Mouse (Mus musculus): ENCODE data around the gene Eif4enif1. TPM values are rescaled to one million over a fixed set of nuclear protein-coding genes. Genes with fewer than 3 reads are reported as not detected.
"Not testable (repeated sequence)": the region's sequence is repeated elsewhere in the genome, so short reads cannot be mapped to it uniquely, and the experiment has no call there.

Gene Eif4enif1
- total RNA-seq, 1 experiment from 2014 or later, result 63.9 TPM

DNA sequence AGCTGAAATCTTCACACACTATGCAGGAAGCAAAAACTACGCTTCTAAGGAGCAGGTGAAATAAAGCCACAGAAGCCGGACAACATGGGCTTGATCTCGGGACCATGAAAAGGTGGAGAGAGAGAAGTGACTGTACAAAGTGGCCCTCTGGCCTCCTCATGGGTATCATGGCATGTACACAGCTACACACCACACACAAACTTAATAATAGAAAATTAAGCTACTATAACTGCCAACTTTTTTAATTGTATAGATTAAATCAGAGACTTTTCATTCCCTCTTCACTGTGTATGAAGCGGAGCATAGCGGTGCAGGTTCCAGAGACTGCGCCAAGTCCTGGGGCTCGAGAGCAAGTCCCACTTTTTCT is 22.5 kb upstream of the Eif4enif1 start:
- not testable (repeated sequence) for ATAC-seq (replicated peaks; ENCODE audit: insufficient number of reproducible peaks, low FRiP score, low TSS enrichment, poor library complexity, severe bottlenecking)

- ATAC-seq (replicated peaks; ENCODE audit: insufficient number of reproducible peaks, low FRiP score, low TSS enrichment, poor library complexity, severe bottlenecking), result not testable (repeated sequence)
Observed at GRCm38 (mm10) chr11:3180510-3181160, 21.6 kb upstream of the Eif4enif1 start.

DNA sequence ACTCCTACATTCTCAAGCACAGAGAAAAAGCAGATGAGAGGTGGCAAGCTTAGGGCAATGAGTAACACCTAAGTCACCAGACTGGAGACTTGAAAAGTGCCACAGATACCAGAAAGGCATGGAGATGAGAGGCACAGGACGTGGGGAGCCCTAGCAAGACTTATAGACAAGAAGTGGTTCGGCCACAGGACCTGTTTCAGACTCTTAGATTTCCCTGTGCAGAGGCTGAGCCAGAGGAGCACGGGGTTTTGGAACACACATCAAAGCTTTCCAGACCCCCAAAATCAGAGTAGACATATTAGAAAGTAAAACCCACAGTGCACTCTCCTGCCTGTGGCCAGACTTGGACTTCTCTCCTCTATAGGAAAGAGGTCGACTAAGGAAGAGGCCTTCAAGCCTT is 20.9 kb upstream of the Eif4enif1 start:
- ATAC-seq (replicated peaks; ENCODE audit: insufficient number of reproducible peaks, low FRiP score, low TSS enrichment, poor library complexity, severe bottlenecking), result peak; percentile 5

GRCm38 (mm10) chr11:3181971-3182370 is 20.2 kb upstream of the Eif4enif1 start:
- ATAC-seq (replicated peaks; ENCODE audit: insufficient number of reproducible peaks, low FRiP score, low TSS enrichment, poor library complexity, severe bottlenecking), result not testable (repeated sequence)

GRCm38 (mm10) chr11:3182707-3183106 is 19.5 kb upstream of the Eif4enif1 start:
- ATAC-seq (replicated peaks; ENCODE audit: insufficient number of reproducible peaks, low FRiP score, low TSS enrichment, poor library complexity, severe bottlenecking), result not testable (repeated sequence)

GRCm38 (mm10) chr11:3193363-3193762 is 8.8 kb upstream of the Eif4enif1 start, which contains the start of gene Sfi1:
Sfi1 (minus strand) TSS chr11:3193463.
- no peak for ATAC-seq (replicated peaks; ENCODE audit: insufficient number of reproducible peaks, low FRiP score, low TSS enrichment, poor library complexity, severe bottlenecking)

DNA sequence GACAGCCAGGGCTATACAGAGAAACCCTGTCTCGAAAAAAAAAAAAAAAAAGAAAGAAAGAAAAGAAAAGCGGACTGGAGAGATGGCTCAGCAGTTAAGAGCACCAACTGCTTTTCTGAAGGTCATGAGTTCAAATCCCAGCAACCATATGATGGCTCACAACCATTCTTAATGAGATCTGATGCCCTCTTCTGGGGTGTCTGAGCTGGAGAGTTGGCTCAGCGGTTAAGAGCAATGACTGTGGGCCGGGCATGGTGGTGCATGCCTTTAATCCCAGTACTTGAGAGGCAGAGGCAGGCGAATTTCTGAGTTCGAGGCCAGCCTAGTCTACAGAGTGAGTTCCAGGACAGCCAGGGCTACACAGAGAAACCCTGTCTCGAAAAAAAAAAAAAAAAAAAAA is 1.6 kb upstream of the Eif4enif1 start:
- ATAC-seq (replicated peaks; ENCODE audit: insufficient number of reproducible peaks, low FRiP score, low TSS enrichment, poor library complexity, severe bottlenecking), result not testable (repeated sequence)

DNA sequence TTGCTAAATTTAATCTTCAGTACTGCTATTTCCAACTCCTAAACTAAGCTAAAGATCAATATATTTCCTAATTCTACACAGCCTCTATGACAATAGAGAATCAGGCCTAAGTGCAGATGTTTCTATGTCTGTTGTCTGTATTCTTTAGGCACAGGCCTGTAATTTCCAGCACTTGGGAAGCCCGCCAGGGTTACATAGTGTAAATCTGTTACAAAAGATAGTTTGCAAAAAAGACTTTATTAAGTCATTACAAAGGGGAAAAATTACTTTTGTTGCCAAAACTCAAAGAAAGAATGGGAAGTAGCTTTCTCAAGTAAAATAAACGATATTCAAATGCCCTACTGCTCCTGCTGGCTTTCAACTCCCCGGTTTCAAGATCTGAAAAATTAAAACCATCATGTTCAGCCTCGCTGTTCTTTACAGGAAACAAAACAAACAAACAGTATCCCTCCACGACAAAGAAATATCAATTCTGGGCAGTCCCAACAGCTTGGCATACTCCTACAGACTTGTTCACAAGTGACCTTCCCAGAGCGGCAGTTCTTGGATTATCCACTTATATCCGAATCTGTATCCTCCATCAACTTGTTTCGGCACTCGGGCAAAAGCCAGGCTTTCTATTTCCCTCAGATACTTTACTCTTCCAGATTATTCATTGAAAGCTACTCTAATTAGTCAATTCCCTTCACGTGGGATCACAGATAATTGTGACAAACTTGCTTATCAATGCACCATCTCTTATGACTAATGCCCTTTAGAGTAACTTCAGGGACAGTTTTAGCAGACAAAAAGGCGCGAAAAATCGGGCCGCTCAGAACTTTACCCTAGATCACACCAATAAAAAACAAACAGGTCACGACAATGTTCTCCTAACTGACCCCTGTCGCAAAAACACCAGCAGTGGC is 614 bp upstream of the Eif4enif1 start:
- ATAC-seq (replicated peaks; ENCODE audit: insufficient number of reproducible peaks, low FRiP score, low TSS enrichment, poor library complexity, severe bottlenecking), result no peak

- no peak for ATAC-seq (replicated peaks; ENCODE audit: insufficient number of reproducible peaks, low FRiP score, low TSS enrichment, poor library complexity, severe bottlenecking)
Observed at GRCm38 (mm10) chr11:3202781-3203441, 719 bp downstream of the Eif4enif1 start.

GRCm38 (mm10) chr11:3203771-3204170 is 1.6 kb downstream of the Eif4enif1 start:
- no peak for ATAC-seq (replicated peaks; ENCODE audit: insufficient number of reproducible peaks, low FRiP score, low TSS enrichment, poor library complexity, severe bottlenecking)

- no peak for ATAC-seq (replicated peaks; ENCODE audit: insufficient number of reproducible peaks, low FRiP score, low TSS enrichment, poor library complexity, severe bottlenecking)
Observed at GRCm38 (mm10) chr11:3205207-3205606, 3.0 kb downstream of the Eif4enif1 start.

DNA sequence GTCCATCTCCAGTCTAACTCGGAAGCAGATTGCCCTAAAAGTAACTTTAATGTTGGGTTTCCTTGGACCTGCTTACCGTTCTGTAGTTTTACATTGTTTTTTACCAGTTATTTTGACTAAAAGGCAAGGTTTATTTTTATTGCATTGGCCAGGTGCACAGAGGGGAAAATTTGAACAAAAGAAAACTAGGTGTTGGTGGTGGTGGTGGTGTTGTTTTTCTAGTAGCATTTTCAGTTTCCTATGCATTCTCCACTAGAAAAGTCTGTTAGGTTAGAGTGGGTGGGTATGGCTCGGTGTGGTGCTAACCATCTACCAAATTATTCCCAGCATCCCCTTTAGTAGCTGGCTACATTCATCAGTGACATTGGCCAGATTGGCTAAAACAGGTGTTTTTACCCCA is 4.6 kb downstream of the Eif4enif1 start:
- no peak for ATAC-seq (replicated peaks; ENCODE audit: insufficient number of reproducible peaks, low FRiP score, low TSS enrichment, poor library complexity, severe bottlenecking)

- no peak for ATAC-seq (replicated peaks; ENCODE audit: insufficient number of reproducible peaks, low FRiP score, low TSS enrichment, poor library complexity, severe bottlenecking)
Observed at GRCm38 (mm10) chr11:3212526-3212925, 10.3 kb downstream of the Eif4enif1 start.

- ATAC-seq (replicated peaks; ENCODE audit: insufficient number of reproducible peaks, low FRiP score, low TSS enrichment, poor library complexity, severe bottlenecking), result no peak
Observed at GRCm38 (mm10) chr11:3223105-3223504, 20.9 kb downstream of the Eif4enif1 start.

- ATAC-seq (replicated peaks; ENCODE audit: insufficient number of reproducible peaks, low FRiP score, low TSS enrichment, poor library complexity, severe bottlenecking), result no peak
Observed at GRCm38 (mm10) chr11:3227113-3227512, 24.9 kb downstream of the Eif4enif1 start.

DNA sequence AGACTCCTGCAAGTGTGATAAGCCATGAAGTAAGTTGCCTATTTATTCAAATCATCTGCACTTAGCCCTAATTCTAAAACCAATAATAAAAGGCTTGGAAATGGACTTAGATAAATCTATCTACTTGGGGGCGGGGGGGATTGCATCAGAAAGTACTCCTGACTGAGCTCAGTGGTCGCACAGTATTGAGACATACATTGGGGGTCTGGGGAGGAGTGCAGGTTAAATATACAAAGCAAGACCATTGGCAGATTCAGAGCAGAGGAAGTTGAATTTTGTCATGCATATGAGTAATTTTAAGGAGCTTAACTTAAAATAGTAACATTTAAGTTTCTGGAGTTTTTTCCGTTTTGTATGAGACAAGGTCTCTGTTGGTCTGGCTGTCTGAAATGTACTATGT is 30.1 kb downstream of the Eif4enif1 start:
- no peak for ATAC-seq (replicated peaks; ENCODE audit: insufficient number of reproducible peaks, low FRiP score, low TSS enrichment, poor library complexity, severe bottlenecking)

DNA sequence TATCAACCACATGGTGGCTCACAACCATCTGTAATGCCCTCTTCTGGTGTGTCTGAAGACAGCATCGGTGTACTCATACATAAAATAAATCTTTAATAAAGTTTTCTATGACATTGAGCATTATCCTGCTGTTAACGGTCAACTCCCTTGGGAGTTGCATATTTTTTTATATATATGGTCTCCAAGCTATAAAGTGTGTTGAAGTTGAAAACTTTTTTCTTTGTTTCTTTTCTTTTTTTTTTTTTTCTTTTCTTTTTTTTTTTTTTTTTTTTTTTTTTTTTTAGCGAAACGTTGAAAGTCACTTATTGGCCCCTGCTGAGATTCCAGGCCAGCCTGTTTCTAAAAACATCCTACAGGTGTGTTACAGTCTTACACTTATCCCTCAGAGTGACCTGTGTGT is 31.5 kb downstream of the Eif4enif1 start:
- ATAC-seq (replicated peaks; ENCODE audit: insufficient number of reproducible peaks, low FRiP score, low TSS enrichment, poor library complexity, severe bottlenecking), result no peak

- no peak for ATAC-seq (replicated peaks; ENCODE audit: insufficient number of reproducible peaks, low FRiP score, low TSS enrichment, poor library complexity, severe bottlenecking)
Observed at GRCm38 (mm10) chr11:3235277-3235676, 33.1 kb downstream of the Eif4enif1 start.

GRCm38 (mm10) chr11:3242395-3242794 is 40.2 kb downstream of the Eif4enif1 start:
- ATAC-seq (replicated peaks; ENCODE audit: insufficient number of reproducible peaks, low FRiP score, low TSS enrichment, poor library complexity, severe bottlenecking), result no peak

Measured in monocyte, adult 5-6 weeks (primary cell).